Mouse (Mus musculus) G1E (cell line): ENCODE data around the gene Ppp6c.

Experiments used
- CTCF ChIP-seq: IDR thresholded peaks from 2 replicates; pipeline ENCODE4 v1.5.1; 2012; ENCODE audit warnings: low read depth, low read length, inconsistent platforms, mixed read lengths
- GATA1 ChIP-seq: IDR thresholded peaks from 2 replicates; pipeline ENCODE4 v1.6.1; 2012; ENCODE audit warnings: borderline replicate concordance, low read length, inconsistent platforms, mixed read lengths
- GATA2 ChIP-seq: IDR thresholded peaks from 2 replicates; pipeline ENCODE4 v1.6.1; 2012; ENCODE audit warnings: low read depth, low read length, inconsistent platforms, borderline replicate concordance
- POLR2AphosphoS5 ChIP-seq: IDR thresholded peaks from 2 replicates; pipeline ENCODE4 v1.6.1; 2012; ENCODE audit warnings: low read depth, low read length, inconsistent platforms; ENCODE audit not compliant: insufficient replicate concordance
- TAL1 ChIP-seq: conservative IDR thresholded peaks from 2 replicates; pipeline ENCODE4 v1.6.1; 2012; ENCODE audit warnings: low read depth, low read length, inconsistent platforms, mixed read lengths

- TF ChIP-seq CTCF (no peak), GATA1 (no peak), TAL1 (no peak), GATA2 (no peak), POLR2AphosphoS5 (no peak)
Measured at GRCm38 (mm10) chr2:39148075-39148474, 78.2 kb downstream of the Ppp6c start.
